Mouse (Mus musculus) cortical plate, adult 2 months (tissue): ENCODE data around the gene Taf5l.

Experiments
- CTCF ChIP-seq: fragments of 200-500 bp; IDR thresholded peaks from 2 replicates; pipeline ENCODE4 v1.5.1; 2011; ENCODE audit warnings: mild to moderate bottlenecking, control low read depth, low read length; ENCODE audit not compliant: insufficient read depth; ENCODE audit errors: extremely low read depth
- POLR2A ChIP-seq: fragments of 200-500 bp; IDR thresholded peaks from 2 replicates; pipeline ENCODE4 v1.6.1; 2011; ENCODE audit warnings: mild to moderate bottlenecking, low read length, control low read depth; ENCODE audit not compliant: insufficient read depth; ENCODE audit errors: extremely low read depth

GRCm38 (mm10) chr8:123988605-123989038, 32.6 kb downstream of the Taf5l start:
- TF ChIP-seq POLR2A (no peak), CTCF (no peak)
